Mouse (Mus musculus) heart, embryonic 13.5 days (tissue): ENCODE measurements around the gene Bcl2a1d. TPM values are rescaled to one million over a fixed set of nuclear protein-coding genes. Genes with fewer than 3 reads are reported as not detected.
"Not testable (repeated sequence)": the region's sequence is repeated elsewhere in the genome, so short reads cannot be mapped to it uniquely, and the experiment has no call there.

Source experiments
- ATAC-seq: fragments of 200-750 bp; cut with Nextera tagmentation; 2 replicates; pipeline ENCODE4 v1.8.0; 2017; ENCODE audit warnings: moderate TSS enrichment; ENCODE audit not compliant: insufficient number of reproducible peaks, low FRiP score, low TSS enrichment; ENCODE audit errors: extremely low read depth
- H3K27ac ChIP-seq: fragments of 300-500 bp; sonication (generic); replicated peaks from 2 replicates; pipeline ENCODE4 v1.5.1; 2015; ENCODE audit warnings: moderate library complexity, mild to moderate bottlenecking, inconsistent platforms
- H3K27me3 ChIP-seq: fragments of 300-500 bp; sonication (generic); replicated peaks from 2 replicates; pipeline ENCODE4 v1.6.1; 2015; ENCODE audit warnings: mild to moderate bottlenecking, inconsistent platforms
- H3K36me3 ChIP-seq: fragments of 300-500 bp; sonication (generic); 2 replicates; pipeline ENCODE4 v1.6.1; 2015; ENCODE audit warnings: mild to moderate bottlenecking, inconsistent platforms
- H3K4me1 ChIP-seq: fragments of 300-500 bp; sonication (generic); 2 replicates; pipeline ENCODE4 v1.6.1; 2015; ENCODE audit warnings: inconsistent platforms
- H3K4me2 ChIP-seq: fragments of 300-500 bp; sonication (generic); 2 replicates; pipeline ENCODE4 v1.6.1; 2015; ENCODE audit warnings: inconsistent platforms, mild to moderate bottlenecking, moderate library complexity
- H3K4me3 ChIP-seq: fragments of 300-500 bp; sonication (generic); 2 replicates; pipeline ENCODE4 v1.5.1; 2015; ENCODE audit warnings: moderate library complexity, mild to moderate bottlenecking, inconsistent platforms
- H3K9ac ChIP-seq: fragments of 300-500 bp; sonication (generic); 2 replicates; pipeline ENCODE4 v1.6.1; 2015; ENCODE audit warnings: inconsistent platforms, mild to moderate bottlenecking, moderate library complexity
- H3K9me3 ChIP-seq: fragments of 300-500 bp; sonication (generic); 2 replicates; pipeline ENCODE4 v1.6.1; 2016; ENCODE audit warnings: inconsistent platforms
- WGBS: fragments of 180-500 bp; shearing (Covaris S2); methylation state at CpG from one replicate; pipeline ENCODE4 v1.1.7; 2015; ENCODE audit warnings: mixed read lengths; 5-methylcytosine and 5-hydroxymethylcytosine counted together
- polyA plus RNA-seq: library from polyadenylated mRNA; unstranded; fragments of >200 nt; fragmentation: Nextera tagmentation; extraction: Ambion mirVana; gene quantifications from 2 replicates; pipeline ENCODE4 v1.2.1, GENCODE M21; 2015

Bcl2a1d gene
- 0.23 and 0.74 TPM in 2 replicates for polyA plus RNA-seq

GRCm38 (mm10) chr9:88731728-88732127 lies at the start of gene Bcl2a1d:
Gene Bcl2a1d, minus strand, starts transcription at chr9:88731914.
- H3K9ac ChIP-seq, H3K4me1 ChIP-seq, H3K27ac ChIP-seq, H3K4me2 ChIP-seq, H3K4me3 ChIP-seq, H3K27me3 ChIP-seq, ATAC-seq, H3K9me3 ChIP-seq, H3K36me3 ChIP-seq: not testable (repeated sequence)
- WGBS: 64% methylated on average over 5 of the region's 5 CpGs

DNA sequence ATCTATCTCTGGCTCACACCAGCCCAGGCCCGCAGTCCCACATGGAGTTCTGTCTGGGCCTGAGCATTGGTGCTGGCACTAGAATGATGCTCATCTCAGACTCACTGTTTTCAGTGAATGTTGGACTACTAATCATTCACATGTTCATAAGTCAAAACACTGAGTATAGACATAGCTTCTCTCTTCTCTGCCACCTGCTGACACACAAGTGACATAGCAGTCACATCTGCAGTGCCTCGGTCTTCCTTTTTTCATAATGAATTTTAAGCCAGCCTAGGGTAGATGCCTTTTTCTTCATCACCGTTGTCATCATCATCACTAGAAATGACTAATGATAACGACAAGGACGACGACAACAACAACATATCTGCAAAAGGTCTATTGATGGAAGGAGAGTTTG lies 38.5 kb upstream of the Bcl2a1d start:
- H3K27ac ChIP-seq, H3K9ac ChIP-seq, H3K4me2 ChIP-seq, H3K36me3 ChIP-seq, ATAC-seq, H3K9me3 ChIP-seq, H3K4me1 ChIP-seq, H3K4me3 ChIP-seq, H3K27me3 ChIP-seq: not testable (repeated sequence)
- WGBS: 75% methylated on average over 5 of the region's 6 CpGs

- H3K9me3 ChIP-seq, ATAC-seq, H3K27ac ChIP-seq, H3K9ac ChIP-seq, H3K4me3 ChIP-seq, H3K4me2 ChIP-seq, H3K27me3 ChIP-seq, H3K36me3 ChIP-seq, H3K4me1 ChIP-seq: not testable (repeated sequence)
- 67% methylated on average over 5 of the region's 5 CpGs for WGBS
Observed at GRCm38 (mm10) chr9:88769470-88769869, 37.8 kb upstream of the Bcl2a1d start.

DNA sequence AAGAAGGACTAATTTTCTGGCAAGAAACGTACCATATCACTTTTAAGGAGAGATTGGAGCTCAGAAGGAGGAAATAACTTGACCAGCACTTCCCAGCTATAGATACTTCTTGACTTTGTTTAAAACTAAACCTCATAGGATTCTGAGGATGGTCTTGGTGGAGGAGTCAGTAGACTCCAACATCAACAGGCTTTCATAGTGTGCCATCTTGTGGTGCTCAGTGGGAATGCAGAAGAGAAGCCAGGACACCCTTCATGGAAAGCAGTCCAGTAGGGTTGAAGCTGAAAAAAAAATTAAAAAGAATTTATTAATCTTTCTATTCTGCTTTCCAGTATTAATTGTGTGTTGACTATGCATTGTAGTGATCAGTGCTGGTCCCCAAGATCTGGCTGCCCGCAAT lies 15.0 kb upstream of the Bcl2a1d start:
- not testable (repeated sequence) for H3K4me1 ChIP-seq, H3K4me2 ChIP-seq, H3K9ac ChIP-seq, H3K36me3 ChIP-seq, H3K27ac ChIP-seq, H3K4me3 ChIP-seq, H3K27me3 ChIP-seq, H3K9me3 ChIP-seq, ATAC-seq
- WGBS: 33% methylated on average over 1 of the region's 2 CpGs

- H3K27me3 ChIP-seq, H3K9me3 ChIP-seq, ATAC-seq, H3K4me1 ChIP-seq, H3K4me3 ChIP-seq, H3K4me2 ChIP-seq, H3K9ac ChIP-seq, H3K27ac ChIP-seq, H3K36me3 ChIP-seq: not testable (repeated sequence)
- WGBS: 60% methylated on average over 1 of the region's 2 CpGs
Observed at GRCm38 (mm10) chr9:88746046-88746445, 14.3 kb upstream of the Bcl2a1d start.

GRCm38 (mm10) chr9:88735289-88735688 lies 3.6 kb upstream of the Bcl2a1d start:
- ATAC-seq, H3K4me1 ChIP-seq, H3K4me2 ChIP-seq: not testable (repeated sequence)

DNA sequence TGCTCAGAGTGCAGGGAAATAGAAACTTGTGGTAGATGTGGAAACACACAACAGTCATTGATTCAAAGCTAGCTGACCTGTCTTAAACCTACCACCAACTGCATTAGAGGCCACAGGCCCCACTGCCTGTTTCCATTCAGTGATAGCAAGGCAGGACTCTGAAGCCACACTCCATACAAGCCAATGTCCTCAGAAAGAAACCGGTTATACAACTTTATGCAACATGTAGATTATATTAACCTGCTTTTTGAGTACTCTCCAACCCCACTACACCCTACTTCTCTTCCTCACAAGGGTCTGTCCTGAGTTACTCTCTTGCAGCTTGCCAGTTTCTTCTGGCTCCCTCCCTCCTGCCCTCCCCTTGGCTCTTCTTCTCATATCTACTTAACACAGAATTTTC lies 1.5 kb upstream of the Bcl2a1d start:
- not testable (repeated sequence) for H3K27me3 ChIP-seq, H3K36me3 ChIP-seq, ATAC-seq, H3K9ac ChIP-seq, H3K9me3 ChIP-seq, H3K4me2 ChIP-seq, H3K4me3 ChIP-seq, H3K27ac ChIP-seq, H3K4me1 ChIP-seq
- WGBS: 67% methylated on average over 1 of the region's 1 CpGs

More at GRCm38 (mm10) chr9:88735289-88735688, 3.6 kb upstream of the Bcl2a1d start:
- H3K9me3 ChIP-seq, H3K4me3 ChIP-seq, H3K36me3 ChIP-seq, H3K27me3 ChIP-seq, H3K9ac ChIP-seq, H3K27ac ChIP-seq: not testable (repeated sequence)

DNA sequence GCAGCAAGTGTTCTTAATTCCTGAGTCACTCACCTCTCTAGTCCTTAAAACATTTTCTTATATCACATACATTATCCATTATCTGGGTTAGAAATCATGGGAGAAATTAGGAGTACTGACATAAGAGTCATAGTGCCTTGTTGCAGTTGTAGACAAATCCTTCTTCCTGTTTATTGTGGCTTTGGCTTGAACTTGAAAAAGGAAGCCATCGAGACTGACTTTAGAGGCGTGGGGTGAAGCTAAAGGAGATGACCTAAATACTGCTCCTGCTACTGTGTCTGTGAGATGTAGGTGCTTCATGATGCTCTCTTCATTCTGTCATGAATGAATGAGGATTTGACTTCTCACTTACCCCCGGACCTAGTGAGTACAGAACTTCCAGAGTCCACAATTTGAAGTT lies 620 bp upstream of the Bcl2a1d start:
- H3K27ac ChIP-seq, ATAC-seq: not testable (repeated sequence)
- WGBS: 52% methylated on average over 2 of the region's 3 CpGs

GRCm38 (mm10) chr9:88728311-88728710 lies 3.4 kb downstream of the Bcl2a1d start:
- not testable (repeated sequence) for H3K4me3 ChIP-seq, H3K27ac ChIP-seq, ATAC-seq, H3K9me3 ChIP-seq, H3K9ac ChIP-seq, H3K4me1 ChIP-seq, H3K36me3 ChIP-seq, H3K4me2 ChIP-seq, H3K27me3 ChIP-seq

More for the DNA sequence above, 620 bp upstream of the Bcl2a1d start:
- H3K9me3 ChIP-seq, H3K4me3 ChIP-seq, H3K27me3 ChIP-seq, H3K9ac ChIP-seq, H3K4me1 ChIP-seq, H3K36me3 ChIP-seq, H3K4me2 ChIP-seq: not testable (repeated sequence)

DNA sequence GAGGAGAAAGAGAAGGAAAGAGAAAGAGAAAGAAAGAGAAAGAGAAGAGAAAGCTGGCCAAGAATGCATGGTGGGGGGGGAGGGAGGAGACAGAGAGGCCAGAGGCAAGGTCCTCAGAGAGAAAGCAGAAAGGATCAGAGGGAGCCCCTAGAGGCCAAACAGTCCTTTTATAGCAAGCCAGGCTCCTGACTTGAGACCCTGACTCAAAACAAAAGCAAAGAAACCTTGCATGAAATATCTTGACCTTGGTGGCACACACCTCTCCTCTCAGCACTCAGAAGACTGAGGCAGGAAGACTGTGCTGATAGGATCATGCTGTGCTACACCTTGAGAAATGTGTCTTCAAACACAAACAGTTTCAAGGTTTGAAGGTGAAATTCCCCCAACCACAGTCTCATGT lies 10.1 kb downstream of the Bcl2a1d start:
- H3K4me2 ChIP-seq, H3K36me3 ChIP-seq, H3K27me3 ChIP-seq, H3K9ac ChIP-seq, H3K4me1 ChIP-seq, H3K4me3 ChIP-seq, H3K9me3 ChIP-seq, H3K27ac ChIP-seq, ATAC-seq: not testable (repeated sequence)

DNA sequence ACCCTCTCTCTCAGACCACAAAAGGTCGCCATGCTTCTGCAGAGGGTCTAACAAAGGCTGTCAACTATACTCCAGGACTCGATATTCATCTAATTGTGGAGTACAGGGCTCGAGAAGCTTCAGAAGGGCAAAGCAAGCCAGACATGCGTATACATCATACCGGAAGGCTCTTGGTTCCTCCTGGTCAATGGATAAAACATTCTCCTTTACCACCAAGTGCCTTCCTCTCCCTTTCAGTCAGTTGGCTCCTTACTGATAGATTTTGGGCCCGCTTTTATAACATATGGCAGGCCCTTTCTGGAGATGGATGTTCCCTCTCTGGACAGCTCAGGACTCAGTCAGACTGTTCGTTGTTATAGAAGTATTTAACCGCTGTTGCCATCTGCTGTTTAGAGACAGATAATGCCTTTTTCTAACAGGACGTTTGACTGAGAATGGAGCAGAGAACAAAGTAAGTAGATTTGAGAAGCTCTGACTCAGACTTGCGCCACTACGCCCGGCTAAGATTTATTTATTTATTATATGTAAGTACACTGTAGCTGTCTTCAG lies 11.7 kb downstream of the Bcl2a1d start, which contains the start of gene Mthfsl:
Gene Mthfsl, minus strand, starts transcription at position 308 of the 549 bp plus-strand sequence.
- H3K27ac ChIP-seq: peak within 1 kb of the TSS; percentile 81
- H3K9ac ChIP-seq: peak within 1 kb of the TSS; percentile 69
- WGBS: 25% methylated on average over 11 of the region's 12 CpGs
- H3K4me2 ChIP-seq: peak within 1 kb of the TSS; percentile 66
- ATAC-seq, H3K36me3 ChIP-seq, H3K9me3 ChIP-seq, H3K27me3 ChIP-seq, H3K4me1 ChIP-seq: not testable (repeated sequence)
- H3K4me3 ChIP-seq: peak within 1 kb of the TSS; percentile 47

GRCm38 (mm10) chr9:88719073-88719921 lies 12.4 kb downstream of the Bcl2a1d start:
- H3K36me3 ChIP-seq, H3K9me3 ChIP-seq, H3K27me3 ChIP-seq, H3K4me1 ChIP-seq: not testable (repeated sequence)
- Histone ChIP-seq H3K4me2 (peak overlapping the region; percentile 66), H3K4me3 (peak overlapping the region; percentile 47), H3K9ac (peak overlapping the region; percentile 69), H3K27ac (peak overlapping the region; percentile 81)
- ATAC-seq: peak; percentile 92
- WGBS: 8% methylated on average over 14 of the region's 46 CpGs
